Mouse (Mus musculus): Measurements from ENCODE around the gene Ackr2. TPM values are rescaled to one million over a fixed set of nuclear protein-coding genes. Genes with fewer than 3 reads are reported as not detected.

Ackr2 gene
- polyA plus RNA-seq, 1 experiment from 2014 or later: 1.3 TPM

DNA sequence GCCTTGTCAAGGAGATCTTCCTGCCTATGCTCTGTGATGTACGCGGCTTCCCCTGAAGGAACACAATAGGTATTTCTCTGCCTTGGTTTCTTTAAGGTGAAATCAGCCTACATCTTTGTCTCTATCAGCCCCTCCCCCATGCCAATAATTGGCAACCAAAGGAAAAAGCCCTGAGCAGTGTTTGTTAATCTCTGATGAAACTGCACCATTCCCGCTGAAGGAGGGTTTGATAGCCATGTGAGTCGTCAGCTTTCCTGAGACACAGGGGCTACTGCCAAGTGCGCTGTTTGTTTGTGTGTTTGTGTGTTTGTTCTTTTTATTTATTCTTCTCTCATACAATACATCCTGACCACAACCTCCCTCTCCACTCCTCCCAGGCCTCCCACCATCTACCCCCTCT is 25.8 kb downstream of the Ackr2 start:
- no peak overlapping the region for H3K27ac ChIP-seq (replicated peaks in 1 of 2; ENCODE audit: control insufficient read depth in 1 of 2, insufficient read depth in 1 of 2, low read depth in 2 of 2, low read length in 2 of 2)
- H3K9me3 ChIP-seq (ENCODE audit: control insufficient read depth, low read length): no peaks in the 10 kb centered on the region
- no peak overlapping the region for H3K9ac ChIP-seq (ENCODE audit: low read length)
- H3K4me2 ChIP-seq (ENCODE audit: low read length): no peak overlapping the region
- no peaks in the 10 kb centered on the region for H3K36me3 ChIP-seq (ENCODE audit: control insufficient read depth, insufficient read depth, low read length)
- no peak overlapping the region for H3K4me3 ChIP-seq (ENCODE audit: control insufficient read depth in 1 of 2, insufficient read depth in 1 of 2, low read depth in 1 of 2, low read length in 2 of 2)
- no peak for ATAC-seq (ENCODE audit: insufficient number of reproducible peaks, insufficient read depth, low FRiP score, low read depth)
- peaks cover 0 to 6% of the 10 kb centered on the region in 2 experiments; a peak in 2 of 4 replicates for H3K4me1 ChIP-seq (ENCODE audit: control insufficient read depth in 2 of 2, insufficient read depth in 2 of 2, low read length in 2 of 2)
- no peaks in the 10 kb centered on the region; the same call in 1 of the 2 replicates for H3K27me3 ChIP-seq (ENCODE audit: control insufficient read depth, insufficient read depth, low read length)
- WGBS: 82% methylated on average over 5 of the region's 5 CpGs

GRCm38 (mm10) chr9:121924901-121925560 is 26.9 kb downstream of the Ackr2 start:
- H3K4me3 ChIP-seq (ENCODE audit: control insufficient read depth in 1 of 2, insufficient read depth in 1 of 2, low read depth in 1 of 2, low read length in 2 of 2): no peak overlapping the region
- H3K9me3 ChIP-seq (ENCODE audit: control insufficient read depth, low read length): no peaks in the 10 kb centered on the region
- H3K27ac ChIP-seq (replicated peaks in 1 of 2; ENCODE audit: control insufficient read depth in 1 of 2, insufficient read depth in 1 of 2, low read depth in 2 of 2, low read length in 2 of 2): no peak overlapping the region
- no peak overlapping the region for H3K4me2 ChIP-seq (ENCODE audit: low read length)
- 80% methylated on average over 9 of the region's 9 CpGs for WGBS
- no peaks in the 10 kb centered on the region for H3K36me3 ChIP-seq (ENCODE audit: control insufficient read depth, insufficient read depth, low read length)
- H3K4me1 ChIP-seq (ENCODE audit: control insufficient read depth in 2 of 2, insufficient read depth in 2 of 2, low read length in 2 of 2): peaks cover 0 to 4% of the 10 kb centered on the region in 2 experiments; a peak in 2 of 4 replicates
- H3K27me3 ChIP-seq (ENCODE audit: control insufficient read depth, insufficient read depth, low read length): no peaks in the 10 kb centered on the region; the same call in 1 of the 2 replicates
- ATAC-seq (ENCODE audit: insufficient number of reproducible peaks, insufficient read depth, low FRiP score, low read depth): no peak
- no peak overlapping the region for H3K9ac ChIP-seq (ENCODE audit: low read length)

- Histone ChIP-seq H3K36me3 (ENCODE audit: control insufficient read depth, insufficient read depth, low read length) (no peaks in the 10 kb centered on the region), H3K4me1 (ENCODE audit: control insufficient read depth in 2 of 2, insufficient read depth in 2 of 2, low read length in 2 of 2) (peaks cover 0 to 4% of the 10 kb centered on the region in 2 experiments; a peak in 2 of 4 replicates), H3K27me3 (ENCODE audit: control insufficient read depth, insufficient read depth, low read length) (no peaks in the 10 kb centered on the region; the same call in 1 of the 2 replicates), H3K9ac (ENCODE audit: low read length) (no peak overlapping the region), H3K27ac (replicated peaks in 1 of 2; ENCODE audit: control insufficient read depth in 1 of 2, insufficient read depth in 1 of 2, low read depth in 2 of 2, low read length in 2 of 2) (no peak overlapping the region), H3K4me3 (ENCODE audit: control insufficient read depth in 1 of 2, insufficient read depth in 1 of 2, low read depth in 1 of 2, low read length in 2 of 2) (no peak overlapping the region), H3K9me3 (ENCODE audit: control insufficient read depth, low read length) (no peaks in the 10 kb centered on the region), H3K4me2 (ENCODE audit: low read length) (no peak overlapping the region)
- WGBS: 68% methylated on average over 8 of the region's 8 CpGs
- no peak for ATAC-seq (ENCODE audit: insufficient number of reproducible peaks, insufficient read depth, low FRiP score, low read depth)
Observed at GRCm38 (mm10) chr9:121925959-121926358, 27.8 kb downstream of the Ackr2 start.

DNA sequence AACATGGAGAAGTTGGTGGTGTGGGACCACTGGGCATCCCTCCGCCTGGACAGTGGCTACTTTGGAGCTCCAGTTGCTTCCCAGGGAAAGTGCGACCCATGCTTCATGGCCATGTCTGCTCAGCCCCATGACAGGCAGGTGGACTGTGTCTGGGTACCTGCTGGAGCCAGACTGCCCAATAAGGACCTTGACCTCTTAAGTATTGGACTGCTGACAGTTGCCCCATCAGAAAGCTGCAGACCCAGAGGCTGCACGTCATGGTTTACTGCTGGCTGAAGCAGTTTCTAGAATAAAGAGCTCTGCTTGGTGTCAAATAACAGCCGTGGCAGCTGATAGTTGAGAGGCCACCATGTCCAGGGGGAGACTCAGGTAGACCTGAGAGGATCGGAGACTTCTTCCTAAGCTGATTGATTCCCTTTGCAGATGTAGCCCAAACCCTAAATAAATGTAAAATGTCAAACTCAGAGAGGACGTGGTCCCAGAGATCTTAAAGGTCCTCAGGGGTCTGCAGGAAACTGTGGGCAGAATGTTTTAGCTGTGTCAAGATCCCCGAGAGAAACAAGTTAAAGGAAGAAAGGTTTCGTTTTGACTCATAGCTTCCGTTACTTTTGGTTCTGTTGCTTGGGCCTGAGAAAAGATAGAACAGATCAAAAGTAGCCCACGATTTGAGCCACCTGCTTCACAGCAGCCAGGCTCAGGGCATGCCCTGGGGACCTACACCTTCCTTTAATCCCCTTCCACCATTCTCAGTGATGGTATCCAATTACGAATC is 28.7 kb downstream of the Ackr2 start:
- Histone ChIP-seq H3K4me3 (ENCODE audit: control insufficient read depth in 1 of 2, insufficient read depth in 1 of 2, low read depth in 1 of 2, low read length in 2 of 2) (no peak overlapping the region), H3K36me3 (ENCODE audit: control insufficient read depth, insufficient read depth, low read length) (no peaks in the 10 kb centered on the region), H3K27me3 (ENCODE audit: control insufficient read depth, insufficient read depth, low read length) (no peaks in the 10 kb centered on the region; the same call in 1 of the 2 replicates), H3K4me2 (ENCODE audit: low read length) (no peak overlapping the region), H3K9ac (ENCODE audit: low read length) (no peak overlapping the region), H3K9me3 (ENCODE audit: control insufficient read depth, low read length) (no peaks in the 10 kb centered on the region), H3K27ac (replicated peaks in 1 of 2; ENCODE audit: control insufficient read depth in 1 of 2, insufficient read depth in 1 of 2, low read depth in 2 of 2, low read length in 2 of 2) (no peak overlapping the region), H3K4me1 (ENCODE audit: control insufficient read depth in 2 of 2, insufficient read depth in 2 of 2, low read length in 2 of 2) (peaks cover 0 to 4% of the 10 kb centered on the region in 2 experiments; a peak in 2 of 4 replicates)
- ATAC-seq (ENCODE audit: insufficient number of reproducible peaks, insufficient read depth, low FRiP score, low read depth): no peak
- 55% methylated on average over 11 of the region's 11 CpGs for WGBS

DNA sequence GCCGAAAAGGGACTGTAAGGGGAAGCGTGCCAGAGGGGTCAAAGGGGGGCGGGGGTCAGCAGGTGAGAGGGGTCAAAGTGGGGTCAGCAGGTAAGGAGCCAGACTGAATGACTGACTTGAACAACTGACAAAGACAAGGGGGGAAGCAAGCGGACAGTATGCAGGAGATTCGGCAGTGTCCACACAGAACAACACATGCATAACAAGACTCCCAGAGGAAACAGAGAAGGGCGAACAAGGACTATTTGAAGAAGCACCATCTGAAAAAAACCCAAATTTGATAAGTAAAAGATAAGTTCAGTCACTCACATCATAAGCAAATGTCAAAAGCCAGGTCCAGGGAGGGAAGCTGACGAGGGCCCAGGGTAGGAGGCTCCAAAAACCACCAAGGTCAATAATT is 29.6 kb downstream of the Ackr2 start:
- Histone ChIP-seq H3K27ac (replicated peaks in 1 of 2; ENCODE audit: control insufficient read depth in 1 of 2, insufficient read depth in 1 of 2, low read depth in 2 of 2, low read length in 2 of 2) (no peak overlapping the region), H3K4me1 (ENCODE audit: control insufficient read depth in 2 of 2, insufficient read depth in 2 of 2, low read length in 2 of 2) (peaks cover 0 to 4% of the 10 kb centered on the region in 2 experiments; a peak in 2 of 4 replicates), H3K36me3 (ENCODE audit: control insufficient read depth, insufficient read depth, low read length) (no peaks in the 10 kb centered on the region), H3K9me3 (ENCODE audit: control insufficient read depth, low read length) (no peaks in the 10 kb centered on the region), H3K27me3 (ENCODE audit: control insufficient read depth, insufficient read depth, low read length) (no peaks in the 10 kb centered on the region; the same call in 1 of the 2 replicates), H3K4me2 (ENCODE audit: low read length) (no peak overlapping the region), H3K4me3 (ENCODE audit: control insufficient read depth in 1 of 2, insufficient read depth in 1 of 2, low read depth in 1 of 2, low read length in 2 of 2) (no peak overlapping the region), H3K9ac (ENCODE audit: low read length) (no peak overlapping the region)
- 75% methylated on average over 7 of the region's 7 CpGs for WGBS
- no peak for ATAC-seq (ENCODE audit: insufficient number of reproducible peaks, insufficient read depth, low FRiP score, low read depth)

DNA sequence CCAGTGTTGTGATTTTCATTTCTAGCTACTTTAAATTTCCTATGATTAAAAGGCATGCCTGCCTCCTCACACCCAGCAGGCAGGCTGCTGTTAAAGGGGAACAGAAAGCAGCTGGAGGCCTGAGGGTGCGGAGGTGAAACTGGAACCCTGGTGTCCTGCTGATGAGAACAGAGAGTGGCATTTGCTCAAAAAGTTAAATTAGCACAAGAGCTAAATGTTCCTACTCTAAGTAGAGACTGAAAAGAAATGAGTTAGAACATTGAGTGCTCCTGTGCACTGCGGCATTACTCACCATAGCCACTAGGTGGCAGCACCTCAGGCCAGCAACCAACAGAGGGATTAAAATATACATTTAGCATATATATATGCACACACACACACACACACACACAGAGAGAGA is 30.3 kb downstream of the Ackr2 start:
- H3K4me3 ChIP-seq (ENCODE audit: control insufficient read depth in 1 of 2, insufficient read depth in 1 of 2, low read depth in 1 of 2, low read length in 2 of 2): no peak overlapping the region
- no peaks in the 10 kb centered on the region; the same call in 1 of the 2 replicates for H3K27me3 ChIP-seq (ENCODE audit: control insufficient read depth, insufficient read depth, low read length)
- H3K4me1 ChIP-seq (ENCODE audit: control insufficient read depth in 2 of 2, insufficient read depth in 2 of 2, low read length in 2 of 2): peaks cover 0 to 4% of the 10 kb centered on the region in 2 experiments; a peak in 2 of 4 replicates
- no peak overlapping the region for H3K9ac ChIP-seq (ENCODE audit: low read length)
- no peak overlapping the region for H3K27ac ChIP-seq (replicated peaks in 1 of 2; ENCODE audit: control insufficient read depth in 1 of 2, insufficient read depth in 1 of 2, low read depth in 2 of 2, low read length in 2 of 2)
- WGBS: 31% methylated on average over 2 of the region's 2 CpGs
- no peaks in the 10 kb centered on the region for H3K9me3 ChIP-seq (ENCODE audit: control insufficient read depth, low read length)
- no peak overlapping the region for H3K4me2 ChIP-seq (ENCODE audit: low read length)
- no peaks in the 10 kb centered on the region for H3K36me3 ChIP-seq (ENCODE audit: control insufficient read depth, insufficient read depth, low read length)
- no peak for ATAC-seq (ENCODE audit: insufficient number of reproducible peaks, insufficient read depth, low FRiP score, low read depth)

- Histone ChIP-seq H3K9ac (ENCODE audit: low read length) (no peak overlapping the region), H3K27me3 (ENCODE audit: control insufficient read depth, insufficient read depth, low read length) (no peaks in the 10 kb centered on the region; the same call in 1 of the 2 replicates), H3K4me3 (ENCODE audit: control insufficient read depth in 1 of 2, insufficient read depth in 1 of 2, low read depth in 1 of 2, low read length in 2 of 2) (no peak overlapping the region), H3K9me3 (ENCODE audit: control insufficient read depth, low read length) (no peaks in the 10 kb centered on the region), H3K27ac (replicated peaks in 1 of 2; ENCODE audit: control insufficient read depth in 1 of 2, insufficient read depth in 1 of 2, low read depth in 2 of 2, low read length in 2 of 2) (no peak overlapping the region), H3K4me1 (ENCODE audit: control insufficient read depth in 2 of 2, insufficient read depth in 2 of 2, low read length in 2 of 2) (no peaks in the 10 kb centered on the region; a peak in 1 of 4 replicates), H3K36me3 (ENCODE audit: control insufficient read depth, insufficient read depth, low read length) (no peaks in the 10 kb centered on the region), H3K4me2 (ENCODE audit: low read length) (no peak overlapping the region)
- ATAC-seq (ENCODE audit: insufficient number of reproducible peaks, insufficient read depth, low FRiP score, low read depth): no peak
- 74% methylated on average over 4 of the region's 4 CpGs for WGBS
Observed at GRCm38 (mm10) chr9:121934856-121935255, 36.7 kb downstream of the Ackr2 start.
